Mouse (Mus musculus): Measurements from ENCODE around the gene Ncf4.

DNA sequence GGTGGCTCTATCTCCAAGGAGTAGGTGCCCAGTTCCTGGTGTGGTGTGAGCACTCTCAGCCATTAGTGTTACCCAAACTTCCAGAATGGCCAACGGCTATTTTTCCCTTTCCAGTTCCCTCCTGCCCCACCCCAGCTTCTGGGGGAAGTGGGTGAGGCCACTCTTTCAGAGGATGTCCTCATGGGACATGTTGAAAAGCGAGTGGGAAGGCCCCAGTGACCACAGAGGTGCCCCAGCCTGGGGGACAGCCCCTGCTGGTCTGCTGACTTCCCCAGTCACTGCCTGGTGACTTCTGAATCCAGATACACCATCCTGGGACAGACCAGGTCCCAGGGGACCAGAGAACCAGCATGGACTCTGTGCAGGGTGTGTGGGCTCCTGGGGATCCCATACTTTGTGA is 3.1 kb downstream of the Ncf4 start:
- TF ChIP-seq FLI1 (IDR thresholded peaks at IDR 0.05; ENCODE audit: low read length): no peak
- no peak for TF ChIP-seq GATA1 (IDR thresholded peaks at IDR 0.05; ENCODE audit: borderline replicate concordance, low read length)

Measured in megakaryocyte, embryonic 14.5 days (primary cell).